Mouse (Mus musculus) liver, embryonic 12.5 days (tissue): Measurements from ENCODE around the gene Sphk2. TPM values are rescaled to one million over a fixed set of nuclear protein-coding genes. Genes with fewer than 3 reads are reported as not detected.

Source experiments
- ATAC-seq: fragments of 200-750 bp; cut with Nextera tagmentation; 2 replicates; pipeline ENCODE4 v1.8.0; 2017; ENCODE audit warnings: moderate number of reproducible peaks, mild to moderate bottlenecking, moderate library complexity
- H3K27ac ChIP-seq: fragments of 300-500 bp; sonication (generic); 2 replicates; pipeline ENCODE4 v1.5.1; 2016; ENCODE audit warnings: mild to moderate bottlenecking
- H3K27me3 ChIP-seq: fragments of 300-500 bp; sonication (generic); replicated peaks from 2 replicates; pipeline ENCODE4 v1.6.1; 2016; ENCODE audit warnings: mild to moderate bottlenecking, moderate library complexity
- H3K36me3 ChIP-seq: fragments of 300-500 bp; sonication (generic); 2 replicates; pipeline ENCODE4 v1.6.1; 2016; ENCODE audit warnings: mild to moderate bottlenecking, moderate library complexity
- H3K4me1 ChIP-seq: fragments of 300-500 bp; sonication (generic); 2 replicates; pipeline ENCODE4 v1.6.1; 2016
- H3K4me2 ChIP-seq: fragments of 300-500 bp; sonication (generic); 2 replicates; pipeline ENCODE4 v1.6.1; 2016; ENCODE audit warnings: mild to moderate bottlenecking, moderate library complexity
- H3K4me3 ChIP-seq: fragments of 300-500 bp; sonication (generic); 2 replicates; pipeline ENCODE4 v1.5.1; 2016; ENCODE audit warnings: mild to moderate bottlenecking, moderate library complexity
- H3K9ac ChIP-seq: fragments of 300-500 bp; sonication (generic); 2 replicates; pipeline ENCODE4 v1.6.1; 2016; ENCODE audit warnings: mild to moderate bottlenecking, moderate library complexity
- H3K9me3 ChIP-seq: fragments of 300-500 bp; sonication (generic); replicated peaks from 2 replicates; pipeline ENCODE4 v1.6.1; 2016; ENCODE audit warnings: mild to moderate bottlenecking, moderate library complexity
- WGBS: fragments of 180-500 bp; shearing (Covaris S2); methylation state at CpG from one replicate; pipeline ENCODE4 v1.1.7; 2016; ENCODE audit not compliant: insufficient replicate concordance; 5-methylcytosine and 5-hydroxymethylcytosine counted together
- polyA plus RNA-seq: library from polyadenylated mRNA; unstranded; fragments of >200 nt; fragmentation: Nextera tagmentation; extraction: Ambion mirVana; gene quantifications from 2 replicates; pipeline ENCODE4 v1.2.1, GENCODE M21; 2016

The Sphk2 gene
- polyA plus RNA-seq, 1 experiment from 2014 or later = 16.1 TPM

- no peak overlapping the region for H3K27ac ChIP-seq
- ATAC-seq = no peak
- peaks cover 59% of the 10 kb centered on the region for H3K27me3 ChIP-seq
- no peak overlapping the region for H3K4me2 ChIP-seq
- H3K9ac ChIP-seq = no peak overlapping the region
- peaks cover 38% of the 10 kb centered on the region for H3K4me1 ChIP-seq
- H3K9me3 ChIP-seq = no peaks in the 10 kb centered on the region
- no peaks in the 10 kb centered on the region for H3K36me3 ChIP-seq
- 37% methylated on average over 11 of the region's 11 CpGs for WGBS
- H3K4me3 ChIP-seq = no peak overlapping the region
Measured at GRCm38 (mm10) chr7:45701072-45701471, 16.7 kb downstream of the Sphk2 start.

GRCm38 (mm10) chr7:45700301-45701015 lies 17.3 kb downstream of the Sphk2 start:
- Histone ChIP-seq H3K27me3 (peaks cover 59% of the 10 kb centered on the region), H3K9ac (no peak overlapping the region), H3K9me3 (no peaks in the 10 kb centered on the region), H3K4me3 (peak overlapping the region; percentile 30), H3K27ac (no peak overlapping the region), H3K4me1 (peaks cover 32% of the 10 kb centered on the region), H3K4me2 (peak overlapping the region; percentile 53), H3K36me3 (no peaks in the 10 kb centered on the region)
- WGBS = 2% methylated on average over 20 of the region's 20 CpGs
- no peak for ATAC-seq

GRCm38 (mm10) chr7:45699523-45700141 lies 18.2 kb downstream of the Sphk2 start, which contains the start of gene Car11:
TSS of gene Car11 (plus strand) at chr7:45699843.
- Histone ChIP-seq H3K27me3 (peaks cover 59% of the 10 kb centered on the region), H3K4me3 (peak within 1 kb of the TSS; percentile 30), H3K4me2 (peak within 1 kb of the TSS; percentile 53), H3K9ac (peak within 1 kb of the TSS; percentile 30; the same call in 1 of the 2 replicates), H3K4me1 (peaks cover 24% of the 10 kb centered on the region), H3K27ac (no peak within 1 kb of the TSS), H3K9me3 (no peaks in the 10 kb centered on the region), H3K36me3 (no peaks in the 10 kb centered on the region)
- ATAC-seq = no peak
- WGBS = 5% methylated on average over 36 of the region's 36 CpGs

- 79% methylated on average over 7 of the region's 7 CpGs for WGBS
- H3K9ac ChIP-seq = no peak overlapping the region
- no peak for ATAC-seq
- peaks cover 9% of the 10 kb centered on the region; the same call in 1 of the 2 replicates for H3K4me1 ChIP-seq
- H3K4me2 ChIP-seq = no peak overlapping the region
- peaks cover 51% of the 10 kb centered on the region for H3K27me3 ChIP-seq
- no peaks in the 10 kb centered on the region for H3K36me3 ChIP-seq
- H3K9me3 ChIP-seq = no peaks in the 10 kb centered on the region
- no peak overlapping the region for H3K27ac ChIP-seq
- H3K4me3 ChIP-seq = no peak overlapping the region
Measured at GRCm38 (mm10) chr7:45697894-45698293, 19.9 kb downstream of the Sphk2 start.

GRCm38 (mm10) chr7:45695098-45695497 lies 22.7 kb downstream of the Sphk2 start:
- H3K27ac ChIP-seq = no peak overlapping the region
- 30% methylated on average over 6 of the region's 6 CpGs for WGBS

GRCm38 (mm10) chr7:45693921-45694591 lies 23.7 kb downstream of the Sphk2 start, which contains the start of gene Sec1:
TSS of gene Sec1 (minus strand) at chr7:45694402.
- H3K4me2 ChIP-seq = no peak within 1 kb of the TSS
- 85% methylated on average over 50 of the region's 50 CpGs for WGBS
- 0 out of 2 replicates have a peak, but pooled peaks cover 4% of the 10 kb centered on the region for H3K4me1 ChIP-seq
- H3K4me3 ChIP-seq = no peak within 1 kb of the TSS
- peaks cover 14% of the 10 kb centered on the region for H3K27me3 ChIP-seq
- H3K27ac ChIP-seq = no peak within 1 kb of the TSS
- no peaks in the 10 kb centered on the region for H3K36me3 ChIP-seq
- ATAC-seq = no peak
- no peak within 1 kb of the TSS for H3K9ac ChIP-seq
- no peaks in the 10 kb centered on the region for H3K9me3 ChIP-seq

More at GRCm38 (mm10) chr7:45695098-45695497, 22.7 kb downstream of the Sphk2 start:
- no peak overlapping the region for H3K9ac ChIP-seq
- H3K27me3 ChIP-seq = peaks cover 25% of the 10 kb centered on the region
- no peaks in the 10 kb centered on the region for H3K9me3 ChIP-seq
- H3K36me3 ChIP-seq = no peaks in the 10 kb centered on the region
- H3K4me2 ChIP-seq = no peak overlapping the region
- H3K4me1 ChIP-seq = peaks cover 4% of the 10 kb centered on the region; the same call in 1 of the 2 replicates
- no peak overlapping the region for H3K4me3 ChIP-seq
- no peak for ATAC-seq

GRCm38 (mm10) chr7:45692364-45692763 lies 25.4 kb downstream of the Sphk2 start:
- no peak for ATAC-seq
- no peaks in the 10 kb centered on the region for H3K36me3 ChIP-seq
- 0 out of 2 replicates have a peak, but pooled peaks cover 4% of the 10 kb centered on the region for H3K4me1 ChIP-seq
- no peaks in the 10 kb centered on the region for H3K9me3 ChIP-seq
- no peak overlapping the region for H3K9ac ChIP-seq
- no peaks in the 10 kb centered on the region; the same call in 1 of the 2 replicates for H3K27me3 ChIP-seq
- 0 out of 2 replicates have a peak overlapping the region, but pooled peaks have one; percentile 34 for H3K27ac ChIP-seq
- no peak overlapping the region for H3K4me2 ChIP-seq
- WGBS = 55% methylated on average over 2 of the region's 2 CpGs
- no peak overlapping the region for H3K4me3 ChIP-seq

- H3K4me3 ChIP-seq = no peak overlapping the region
- no peak for ATAC-seq
- no peak overlapping the region for H3K4me2 ChIP-seq
- H3K4me1 ChIP-seq = peaks cover 11% of the 10 kb centered on the region; the same call in 1 of the 2 replicates
- no peaks in the 10 kb centered on the region for H3K9me3 ChIP-seq
- WGBS = 29% methylated on average over 11 of the region's 11 CpGs
- H3K27ac ChIP-seq = no peak overlapping the region
- H3K36me3 ChIP-seq = no peaks in the 10 kb centered on the region
- peaks cover 14% of the 10 kb centered on the region for H3K27me3 ChIP-seq
- no peak overlapping the region for H3K9ac ChIP-seq
Measured at GRCm38 (mm10) chr7:45689800-45690199, 28.0 kb downstream of the Sphk2 start.

GRCm38 (mm10) chr7:45689099-45689498 lies 28.7 kb downstream of the Sphk2 start:
- H3K9ac ChIP-seq = no peak overlapping the region
- H3K27me3 ChIP-seq = peaks cover 16% of the 10 kb centered on the region
- peaks cover 11% of the 10 kb centered on the region; the same call in 1 of the 2 replicates for H3K4me1 ChIP-seq
- no peak overlapping the region for H3K27ac ChIP-seq
- H3K36me3 ChIP-seq = no peaks in the 10 kb centered on the region
- H3K4me2 ChIP-seq = no peak overlapping the region
- WGBS = 50% methylated on average over 6 of the region's 6 CpGs
- no peaks in the 10 kb centered on the region for H3K9me3 ChIP-seq
- ATAC-seq = no peak
- H3K4me3 ChIP-seq = no peak overlapping the region

GRCm38 (mm10) chr7:45686841-45687240 lies 31.0 kb downstream of the Sphk2 start:
- no peaks in the 10 kb centered on the region for H3K9me3 ChIP-seq
- H3K36me3 ChIP-seq = no peaks in the 10 kb centered on the region
- peaks cover 20% of the 10 kb centered on the region for H3K4me1 ChIP-seq
- WGBS = 59% methylated on average over 3 of the region's 3 CpGs
- peaks cover 16% of the 10 kb centered on the region for H3K27me3 ChIP-seq
- no peak overlapping the region for H3K4me2 ChIP-seq
- ATAC-seq = no peak
- no peak overlapping the region for H3K9ac ChIP-seq
- H3K27ac ChIP-seq = no peak overlapping the region
- no peak overlapping the region for H3K4me3 ChIP-seq

- peaks cover 16% of the 10 kb centered on the region for H3K27me3 ChIP-seq
- no peak for ATAC-seq
- peaks cover 30% of the 10 kb centered on the region for H3K4me1 ChIP-seq
- H3K4me2 ChIP-seq = no peak overlapping the region
- no peak overlapping the region for H3K9ac ChIP-seq
- no peak overlapping the region for H3K4me3 ChIP-seq
- H3K36me3 ChIP-seq = no peaks in the 10 kb centered on the region
- WGBS = 53% methylated on average over 10 of the region's 10 CpGs
- no peaks in the 10 kb centered on the region for H3K9me3 ChIP-seq
- H3K27ac ChIP-seq = no peak overlapping the region
Measured at GRCm38 (mm10) chr7:45685811-45686210, 32.0 kb downstream of the Sphk2 start.
